Mouse (Mus musculus) neural tube, embryonic 15.5 days (tissue): ENCODE measurements around the gene Irak2. TPM values are rescaled to one million over a fixed set of nuclear protein-coding genes. Genes with fewer than 3 reads are reported as not detected.
A peak's percentile ranks its signal among the peaks of the same experiment; 100 is the strongest.

Experiments used
- ATAC-seq: fragments of 200-750 bp; cut with Nextera tagmentation; 2 replicates; pipeline ENCODE4 v1.8.0; 2017; ENCODE audit warnings: mild to moderate bottlenecking, moderate TSS enrichment, moderate library complexity; ENCODE audit not compliant: low FRiP score
- H3K27ac ChIP-seq: fragments of 300-500 bp; sonication (generic); replicated peaks from 2 replicates; pipeline ENCODE4 v1.5.1; 2015; ENCODE audit warnings: mild to moderate bottlenecking, inconsistent platforms
- H3K27me3 ChIP-seq: fragments of 300-500 bp; sonication (generic); replicated peaks from 2 replicates; pipeline ENCODE4 v1.6.1; 2015; ENCODE audit warnings: inconsistent platforms
- H3K36me3 ChIP-seq: fragments of 300-500 bp; sonication (generic); 2 replicates; pipeline ENCODE4 v1.6.1; 2015; ENCODE audit warnings: inconsistent platforms
- H3K4me1 ChIP-seq: fragments of 300-500 bp; sonication (generic); 2 replicates; pipeline ENCODE4 v1.6.1; 2015; ENCODE audit warnings: inconsistent platforms
- H3K4me2 ChIP-seq: fragments of 300-500 bp; sonication (generic); 2 replicates; pipeline ENCODE4 v1.6.1; 2015; ENCODE audit warnings: inconsistent platforms, mild to moderate bottlenecking, moderate library complexity
- H3K4me3 ChIP-seq: fragments of 300-500 bp; sonication (generic); replicated peaks from 2 replicates; pipeline ENCODE4 v1.5.1; 2015; ENCODE audit warnings: mild to moderate bottlenecking, inconsistent platforms
- H3K9ac ChIP-seq: fragments of 300-500 bp; sonication (generic); replicated peaks from 2 replicates; pipeline ENCODE4 v1.6.1; 2015; ENCODE audit warnings: mild to moderate bottlenecking, inconsistent platforms
- H3K9me3 ChIP-seq: fragments of 300-500 bp; sonication (generic); replicated peaks from 2 replicates; pipeline ENCODE4 v1.6.1; 2016; ENCODE audit warnings: inconsistent platforms
- WGBS: fragments of 180-500 bp; shearing (Covaris S2); methylation state at CpG from one replicate; pipeline ENCODE4 v1.1.7; 2015; ENCODE audit warnings: mixed read lengths; 5-methylcytosine and 5-hydroxymethylcytosine counted together
- polyA plus RNA-seq: library from polyadenylated mRNA; unstranded; fragments of >200 nt; fragmentation: Nextera tagmentation; extraction: Ambion mirVana; gene quantifications from 2 replicates; pipeline ENCODE4 v1.2.1, GENCODE M21; 2015

Gene Irak2
- polyA plus RNA-seq, 1 experiment from 2014 or later, result 2.5 TPM

DNA sequence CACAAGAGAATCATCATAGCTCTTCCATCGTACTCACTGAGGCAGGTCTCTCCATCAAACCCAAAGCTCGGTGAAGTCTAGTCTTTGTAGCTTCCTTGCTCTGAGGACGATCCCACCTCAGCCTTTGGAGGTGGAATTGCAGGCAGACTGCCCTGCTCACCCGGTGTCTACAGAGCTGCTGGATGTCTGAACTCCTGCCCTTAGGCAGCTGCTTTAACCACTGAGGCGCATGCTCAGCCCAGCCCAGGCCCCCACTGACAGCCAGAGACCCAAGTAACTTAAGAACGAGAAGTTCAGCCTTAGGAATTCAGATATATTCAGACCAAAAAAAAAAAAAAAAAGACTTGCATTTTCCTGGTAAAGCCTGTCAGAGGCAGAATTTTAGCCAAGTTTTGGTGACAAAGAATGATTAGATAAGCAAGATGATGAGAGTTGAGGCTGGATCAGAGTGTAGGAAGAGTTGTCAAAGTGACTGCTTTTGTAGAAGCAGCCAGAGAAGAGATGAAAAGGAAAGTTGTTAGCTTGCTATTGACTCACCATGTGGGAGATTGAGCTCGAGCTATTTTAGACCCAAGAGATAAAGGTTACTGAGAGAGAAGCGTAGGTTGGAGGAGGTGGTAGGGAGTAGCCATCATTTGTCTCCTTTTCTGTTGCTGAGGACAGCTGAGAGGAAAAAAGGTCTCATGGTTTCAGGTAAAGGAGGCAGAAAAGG, 25.9 kb upstream of the Irak2 start:
- no peak overlapping the region for H3K4me3 ChIP-seq
- 0 out of 2 replicates have a peak, but pooled peaks cover 6% of the 10 kb centered on the region for H3K4me1 ChIP-seq
- no peak overlapping the region for H3K4me2 ChIP-seq
- H3K27me3 ChIP-seq, result no peaks in the 10 kb centered on the region
- no peak for ATAC-seq
- H3K9me3 ChIP-seq, result no peaks in the 10 kb centered on the region
- WGBS, result 95% methylated on average over 8 of the region's 8 CpGs
- no peak overlapping the region for H3K27ac ChIP-seq
- peaks cover 45% of the 10 kb centered on the region for H3K36me3 ChIP-seq
- no peak overlapping the region for H3K9ac ChIP-seq

GRCm38 (mm10) chr6:113614152-113614551, 24.1 kb upstream of the Irak2 start:
- 97% methylated on average over 7 of the region's 7 CpGs for WGBS
- H3K36me3 ChIP-seq, result peaks cover 52% of the 10 kb centered on the region
- no peak for ATAC-seq
- H3K4me1 ChIP-seq, result no peaks in the 10 kb centered on the region
- H3K9ac ChIP-seq, result no peak overlapping the region
- H3K9me3 ChIP-seq, result no peaks in the 10 kb centered on the region
- H3K27ac ChIP-seq, result no peak overlapping the region
- no peak overlapping the region for H3K4me2 ChIP-seq
- H3K4me3 ChIP-seq, result no peak overlapping the region
- H3K27me3 ChIP-seq, result no peaks in the 10 kb centered on the region

DNA sequence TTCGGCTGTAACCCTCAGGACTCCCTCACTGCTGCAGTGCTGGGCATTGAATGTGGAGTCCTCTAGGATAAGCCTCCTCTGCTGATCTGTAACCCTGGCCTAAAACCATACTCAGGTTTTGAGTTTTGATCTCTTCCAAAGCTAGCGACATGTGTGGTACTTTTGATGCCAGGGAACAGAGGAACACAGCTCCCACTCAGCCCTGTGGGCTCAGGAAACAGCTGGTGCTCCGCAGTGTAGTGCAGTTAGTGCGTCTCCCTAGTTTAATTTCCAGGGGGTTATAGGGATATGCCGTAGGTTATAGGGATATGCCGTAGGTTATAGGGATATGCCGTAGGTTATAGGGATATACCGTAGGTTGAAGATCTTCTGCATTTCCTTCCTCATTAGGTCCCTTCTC, 23.3 kb upstream of the Irak2 start:
- Histone ChIP-seq H3K27me3 (no peaks in the 10 kb centered on the region), H3K9ac (no peak overlapping the region), H3K9me3 (no peaks in the 10 kb centered on the region), H3K4me3 (no peak overlapping the region), H3K4me1 (no peaks in the 10 kb centered on the region), H3K36me3 (peaks cover 52% of the 10 kb centered on the region), H3K4me2 (no peak overlapping the region), H3K27ac (no peak overlapping the region)
- 98% methylated on average over 8 of the region's 8 CpGs for WGBS
- no peak for ATAC-seq

- Histone ChIP-seq H3K36me3 (peaks cover 52% of the 10 kb centered on the region), H3K4me3 (no peak overlapping the region), H3K4me1 (no peaks in the 10 kb centered on the region), H3K27ac (no peak overlapping the region), H3K4me2 (no peak overlapping the region), H3K27me3 (no peaks in the 10 kb centered on the region), H3K9me3 (no peaks in the 10 kb centered on the region), H3K9ac (no peak overlapping the region)
- 94% methylated on average over 4 of the region's 4 CpGs for WGBS
- no peak for ATAC-seq
Measured at GRCm38 (mm10) chr6:113615489-113615888, 22.8 kb upstream of the Irak2 start.

GRCm38 (mm10) chr6:113623386-113623785, 14.9 kb upstream of the Irak2 start:
- Histone ChIP-seq H3K27ac (peak overlapping the region; percentile 91), H3K36me3 (peaks cover 8% of the 10 kb centered on the region), H3K4me2 (peak overlapping the region; percentile 71), H3K27me3 (no peaks in the 10 kb centered on the region), H3K9me3 (no peaks in the 10 kb centered on the region), H3K4me1 (peaks cover 14% of the 10 kb centered on the region), H3K9ac (no peak overlapping the region), H3K4me3 (peak overlapping the region; percentile 79)
- 73% methylated on average over 5 of the region's 5 CpGs for WGBS
- no peak for ATAC-seq

DNA sequence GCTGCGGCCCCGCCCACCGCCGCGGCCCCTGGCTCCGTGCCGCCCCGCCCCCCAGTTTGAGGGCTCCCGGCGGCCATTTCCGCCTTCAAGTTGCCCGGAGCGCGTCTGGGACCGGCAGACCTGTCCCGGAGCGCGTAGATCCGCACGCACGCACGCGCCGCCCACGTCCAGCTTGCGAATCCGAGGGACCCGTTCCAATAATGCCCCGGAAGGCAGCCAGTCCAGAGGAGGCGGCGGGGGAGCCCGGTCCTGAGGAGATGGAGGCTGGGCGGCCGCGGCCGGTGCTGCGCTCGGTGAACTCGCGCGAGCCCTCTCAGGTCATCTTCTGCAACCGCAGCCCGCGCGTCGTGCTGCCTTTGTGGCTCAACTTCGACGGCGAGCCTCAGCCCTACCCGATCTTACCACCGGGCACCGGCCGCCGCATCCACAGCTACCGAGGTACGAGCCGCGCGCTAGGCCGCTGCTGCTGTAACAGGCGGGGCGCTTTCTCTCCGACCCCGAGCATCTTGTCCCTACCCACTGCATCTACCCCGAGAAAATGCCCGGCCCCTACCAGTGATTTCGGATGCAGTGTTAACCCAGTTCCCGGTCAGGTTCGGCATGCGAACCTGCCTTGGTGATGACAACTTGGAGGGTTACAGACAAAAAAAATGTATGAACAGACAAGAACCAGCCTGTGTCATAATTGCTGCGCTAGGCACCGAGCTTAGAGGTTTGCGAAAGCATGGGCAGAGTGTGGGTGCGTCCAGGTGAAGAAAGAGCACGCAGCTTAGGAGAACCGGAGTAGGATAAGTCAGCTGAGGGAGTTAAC, 14.1 kb upstream of the Irak2 start, which contains the start of gene Vhl:
TSS of gene Vhl (plus strand) at position 19 of the 811 bp plus-strand sequence.
- peak within 1 kb of the TSS; percentile 79 for H3K4me3 ChIP-seq
- ATAC-seq, result peak; percentile 89
- peak within 1 kb of the TSS; percentile 84 for H3K9ac ChIP-seq
- peaks cover 14% of the 10 kb centered on the region for H3K4me1 ChIP-seq
- peaks cover 12% of the 10 kb centered on the region for H3K36me3 ChIP-seq
- H3K27ac ChIP-seq, result peak within 1 kb of the TSS; percentile 91
- WGBS, result under 1% methylated on average over 75 of the region's 76 CpGs
- no peaks in the 10 kb centered on the region for H3K27me3 ChIP-seq
- H3K9me3 ChIP-seq, result no peaks in the 10 kb centered on the region
- peak within 1 kb of the TSS; percentile 71 for H3K4me2 ChIP-seq

DNA sequence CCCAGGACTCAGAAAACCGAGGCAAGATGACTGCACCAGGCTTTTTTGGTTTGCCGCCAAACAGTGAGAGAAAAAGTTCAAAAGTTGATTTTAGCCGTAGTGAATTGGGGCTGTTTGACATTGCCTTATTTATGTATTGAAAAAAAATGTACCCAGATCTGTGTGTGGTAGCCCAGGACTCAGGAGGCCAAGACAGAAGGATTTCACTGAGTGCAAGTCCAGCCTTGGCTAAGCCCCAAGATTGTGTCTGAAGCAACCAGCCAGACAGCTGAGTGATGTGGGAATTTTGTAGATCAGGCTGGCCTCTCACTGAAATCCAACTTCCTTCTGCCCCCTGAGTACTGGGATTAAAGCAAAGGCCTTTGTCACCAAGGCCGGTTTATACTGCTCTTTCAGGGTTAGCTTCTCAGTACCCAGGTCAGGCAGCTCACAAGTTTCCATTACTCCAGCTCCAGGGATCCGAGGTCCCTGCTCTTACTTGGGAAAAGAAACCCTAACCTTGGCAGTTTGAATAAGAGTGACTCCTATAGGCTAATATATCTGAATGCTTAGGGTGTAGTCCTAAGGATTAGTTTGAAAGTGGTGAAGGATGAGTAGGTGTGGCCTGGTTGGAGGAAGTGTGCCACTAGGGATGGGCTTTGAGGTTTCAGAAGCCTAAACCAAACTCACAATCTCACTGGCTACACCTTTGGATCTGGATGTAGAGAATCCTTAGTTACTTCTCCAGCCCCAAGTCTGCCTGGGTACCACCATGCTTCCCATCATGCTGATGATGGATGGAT, 13.1 kb upstream of the Irak2 start:
- Histone ChIP-seq H3K4me3 (peak overlapping the region; percentile 79), H3K9ac (peak overlapping the region; percentile 84), H3K36me3 (peaks cover 22% of the 10 kb centered on the region), H3K9me3 (no peaks in the 10 kb centered on the region), H3K4me1 (peaks cover 14% of the 10 kb centered on the region), H3K4me2 (peak overlapping the region; percentile 71), H3K27me3 (no peaks in the 10 kb centered on the region), H3K27ac (peak overlapping the region; percentile 91; the same call in 1 of the 2 replicates)
- no peak for ATAC-seq
- 43% methylated on average over 5 of the region's 5 CpGs for WGBS

GRCm38 (mm10) chr6:113630322-113630721, 7.9 kb upstream of the Irak2 start:
- Histone ChIP-seq H3K4me3 (no peak overlapping the region), H3K9ac (no peak overlapping the region), H3K36me3 (peaks cover 47% of the 10 kb centered on the region), H3K9me3 (no peaks in the 10 kb centered on the region), H3K4me2 (no peak overlapping the region), H3K4me1 (peaks cover 6% of the 10 kb centered on the region), H3K27ac (no peak overlapping the region), H3K27me3 (no peaks in the 10 kb centered on the region)
- ATAC-seq, result no peak
- WGBS, result 82% methylated on average over 5 of the region's 5 CpGs

DNA sequence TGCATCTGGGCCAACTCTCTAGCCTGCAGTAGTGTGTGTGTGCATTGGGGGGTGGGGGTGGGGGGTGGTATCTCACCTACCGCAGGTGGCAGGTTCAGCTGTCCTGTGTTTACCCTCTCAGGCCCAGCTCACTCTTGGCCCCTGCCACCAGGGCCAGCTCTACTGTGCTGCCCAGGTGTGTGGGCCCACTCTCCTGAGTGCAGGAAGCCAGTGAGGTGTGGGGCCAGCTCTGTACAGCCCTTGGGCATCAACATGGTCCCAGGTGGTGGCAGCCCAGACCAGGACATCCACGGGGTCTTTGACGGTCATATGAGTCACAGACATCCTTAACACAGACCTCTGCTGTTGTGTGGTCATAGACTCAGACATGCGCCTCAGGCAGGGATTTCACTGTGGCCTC, 5.4 kb upstream of the Irak2 start:
- H3K9ac ChIP-seq, result no peak overlapping the region
- H3K9me3 ChIP-seq, result no peaks in the 10 kb centered on the region
- H3K27ac ChIP-seq, result no peak overlapping the region
- 94% methylated on average over 4 of the region's 4 CpGs for WGBS
- H3K4me2 ChIP-seq, result no peak overlapping the region
- H3K27me3 ChIP-seq, result no peaks in the 10 kb centered on the region
- H3K4me1 ChIP-seq, result no peaks in the 10 kb centered on the region
- no peak overlapping the region for H3K4me3 ChIP-seq
- peaks cover 44% of the 10 kb centered on the region for H3K36me3 ChIP-seq
- ATAC-seq, result no peak

- no peak for ATAC-seq
- no peak overlapping the region for H3K4me3 ChIP-seq
- no peak overlapping the region for H3K9ac ChIP-seq
- no peak overlapping the region for H3K4me2 ChIP-seq
- H3K4me1 ChIP-seq, result no peaks in the 10 kb centered on the region
- H3K27me3 ChIP-seq, result no peaks in the 10 kb centered on the region
- no peaks in the 10 kb centered on the region for H3K9me3 ChIP-seq
- 87% methylated on average over 4 of the region's 4 CpGs for WGBS
- H3K27ac ChIP-seq, result no peak overlapping the region
- H3K36me3 ChIP-seq, result no peaks in the 10 kb centered on the region
Measured at GRCm38 (mm10) chr6:113639201-113639600, 934 bp downstream of the Irak2 start.

- WGBS, result 83% methylated on average over 8 of the region's 8 CpGs
- ATAC-seq, result no peak
- Histone ChIP-seq H3K36me3 (no peaks in the 10 kb centered on the region), H3K27ac (no peak overlapping the region), H3K27me3 (no peaks in the 10 kb centered on the region), H3K4me3 (no peak overlapping the region), H3K9me3 (no peaks in the 10 kb centered on the region), H3K4me2 (no peak overlapping the region), H3K9ac (no peak overlapping the region), H3K4me1 (no peaks in the 10 kb centered on the region)
Measured at GRCm38 (mm10) chr6:113642605-113643004, 4.3 kb downstream of the Irak2 start.
